Mouse (Mus musculus) hematopoietic multipotent progenitor cell, adult 10-12 weeks (in vitro differentiated cells): ENCODE data around the gene Ifrd2. TPM values are rescaled to one million over a fixed set of nuclear protein-coding genes. Genes with fewer than 3 reads are reported as not detected.

Source experiments
- polyA plus RNA-seq: library from polyadenylated mRNA; stranded (reverse); fragments of >175 nt; gene quantifications from 2 replicates; pipeline ENCODE4 v1.2.3, GENCODE M21; 2012; ENCODE audit warnings: low replicate concordance

Gene Ifrd2
- 36.6 and 54.9 TPM in 2 replicates for polyA plus RNA-seq

GRCm38 (mm10) chr9:107586974-107587832 is at the start of gene Ifrd2:
Gene Ifrd2 (plus strand): TSS chr9:107587642.

GRCm38 (mm10) chr9:107541474-107542351 is 45.7 kb upstream of the Ifrd2 start, which contains the start of the genes Cyb561d2 and Nprl2:
Gene Cyb561d2 (minus strand): TSS chr9:107542193.
Gene Nprl2 (plus strand): TSS chr9:107542226.

GRCm38 (mm10) chr9:107547026-107547425 is 40.4 kb upstream of the Ifrd2 start, which contains the start of gene Zmynd10:
Gene Zmynd10 (plus strand): TSS chr9:107547298.

GRCm38 (mm10) chr9:107551117-107551889 is 36.1 kb upstream of the Ifrd2 start, which contains the start of gene Rassf1:
Gene Rassf1 (plus strand): TSS chr9:107551555.

GRCm38 (mm10) chr9:107563029-107563581 is 24.3 kb upstream of the Ifrd2 start, which contains the start of gene Tusc2:
Gene Tusc2 (plus strand): TSS chr9:107563255.

GRCm38 (mm10) chr9:107567702-107568319 is 19.6 kb upstream of the Ifrd2 start, which contains the start of gene Hyal2:
Gene Hyal2 (plus strand): TSS chr9:107567945.

GRCm38 (mm10) chr9:107576357-107577107 is 10.9 kb upstream of the Ifrd2 start, which contains the start of gene Hyal1:
Gene Hyal1 (plus strand): TSS chr9:107576927.

GRCm38 (mm10) chr9:107578587-107578986 is 8.9 kb upstream of the Ifrd2 start, which contains the start of gene Naa80:
Gene Naa80 (plus strand): TSS chr9:107578887.

GRCm38 (mm10) chr9:107580501-107581317 is 6.7 kb upstream of the Ifrd2 start, which contains the start of gene Hyal3:
Gene Hyal3 (plus strand): TSS chr9:107580818.

GRCm38 (mm10) chr9:107608741-107609432 is 21.4 kb downstream of the Ifrd2 start, which contains the start of gene Sema3b:
Gene Sema3b (minus strand): TSS chr9:107609229.

GRCm38 (mm10) chr9:107635279-107636028 is 48.0 kb downstream of the Ifrd2 start, which contains the start of gene Gnai2:
Gene Gnai2 (minus strand): TSS chr9:107635367.

Other genes starting within 250 kb of the Ifrd2 start
- 2.8 and 8.0 TPM in 2 replicates for gene Hemk1, start 249.3 kb upstream of the Ifrd2 start, polyA plus RNA-seq
- gene 6430571L13Rik, start 247.0 kb upstream of the Ifrd2 start, polyA plus RNA-seq, result 0.22 and 0.29 TPM in 2 replicates
- 5.4 and 12.0 TPM in 2 replicates for gene Cacna2d2, start 188.0 kb upstream of the Ifrd2 start, polyA plus RNA-seq
- 32.1 and 48.8 TPM in 2 replicates for gene Tmem115, start 53.7 kb upstream of the Ifrd2 start, polyA plus RNA-seq
- 15.4 and 18.6 TPM in 2 replicates for gene Cyb561d2, start 45.4 kb upstream of the Ifrd2 start, polyA plus RNA-seq
- 2.6 and 3.1 TPM in 2 replicates for gene Nprl2, start 45.4 kb upstream of the Ifrd2 start, polyA plus RNA-seq
- 0.29 and 1.1 TPM in 2 replicates for gene Zmynd10, start 40.3 kb upstream of the Ifrd2 start, polyA plus RNA-seq
- 19.8 and 49.2 TPM in 2 replicates for gene Rassf1, start 36.1 kb upstream of the Ifrd2 start, polyA plus RNA-seq
- gene Tusc2, start 24.4 kb upstream of the Ifrd2 start, polyA plus RNA-seq, result 18.0 and 56.6 TPM in 2 replicates
- 9.6 and 21.4 TPM in 2 replicates for gene Hyal2, start 19.7 kb upstream of the Ifrd2 start, polyA plus RNA-seq
- gene Hyal1, start 10.7 kb upstream of the Ifrd2 start, polyA plus RNA-seq, result 1.3 and 3.5 TPM in 2 replicates
- gene Naa80, start 8.8 kb upstream of the Ifrd2 start, polyA plus RNA-seq, result 30.6 and 47.1 TPM in 2 replicates
- 0.51 TPM in 1 of 2 replicates, not detected in the other for gene Hyal3, start 6.8 kb upstream of the Ifrd2 start, polyA plus RNA-seq
- gene Sema3b, start 21.6 kb downstream of the Ifrd2 start, polyA plus RNA-seq, result 0.28 and 0.46 TPM in 2 replicates
- 1,369 and 2,388 TPM in 2 replicates for gene Gnai2, start 47.7 kb downstream of the Ifrd2 start, polyA plus RNA-seq
- gene Slc38a3, start 81.9 kb downstream of the Ifrd2 start, polyA plus RNA-seq, result not detected in 2 replicates
- gene Gnat1, start 92.1 kb downstream of the Ifrd2 start, polyA plus RNA-seq, result not detected in 2 replicates
- 3.2 and 4.7 TPM in 2 replicates for gene Sema3f, start 122.8 kb downstream of the Ifrd2 start, polyA plus RNA-seq
- 53.7 and 57.1 TPM in 2 replicates for gene Rbm5, start 183.4 kb downstream of the Ifrd2 start, polyA plus RNA-seq